Mouse (Mus musculus) neural tube, embryonic 15.5 days (tissue): ENCODE measurements at regions not wholly inside any gene's neighbourhood (a gene's known extent, or its start where the extent isn't known, plus 50 kb on each side); places are given as distances from the start of the nearest gene placed in this dataset.
"Not testable (repeated sequence)": the region's sequence is repeated elsewhere in the genome, so short reads cannot be mapped to it uniquely, and the experiment has no call there.

Experiments
- ATAC-seq: fragments of 200-750 bp; cut with Nextera tagmentation; 2 replicates; pipeline ENCODE4 v1.8.0; 2017; ENCODE audit warnings: mild to moderate bottlenecking, moderate TSS enrichment, moderate library complexity; ENCODE audit not compliant: low FRiP score
- H3K27ac ChIP-seq: fragments of 300-500 bp; sonication (generic); replicated peaks from 2 replicates; pipeline ENCODE4 v1.5.1; 2015; ENCODE audit warnings: mild to moderate bottlenecking, inconsistent platforms
- H3K27me3 ChIP-seq: fragments of 300-500 bp; sonication (generic); replicated peaks from 2 replicates; pipeline ENCODE4 v1.6.1; 2015; ENCODE audit warnings: inconsistent platforms
- H3K36me3 ChIP-seq: fragments of 300-500 bp; sonication (generic); 2 replicates; pipeline ENCODE4 v1.6.1; 2015; ENCODE audit warnings: inconsistent platforms
- H3K4me1 ChIP-seq: fragments of 300-500 bp; sonication (generic); 2 replicates; pipeline ENCODE4 v1.6.1; 2015; ENCODE audit warnings: inconsistent platforms
- H3K4me2 ChIP-seq: fragments of 300-500 bp; sonication (generic); 2 replicates; pipeline ENCODE4 v1.6.1; 2015; ENCODE audit warnings: inconsistent platforms, mild to moderate bottlenecking, moderate library complexity
- H3K4me3 ChIP-seq: fragments of 300-500 bp; sonication (generic); replicated peaks from 2 replicates; pipeline ENCODE4 v1.5.1; 2015; ENCODE audit warnings: mild to moderate bottlenecking, inconsistent platforms
- H3K9ac ChIP-seq: fragments of 300-500 bp; sonication (generic); replicated peaks from 2 replicates; pipeline ENCODE4 v1.6.1; 2015; ENCODE audit warnings: mild to moderate bottlenecking, inconsistent platforms
- H3K9me3 ChIP-seq: fragments of 300-500 bp; sonication (generic); replicated peaks from 2 replicates; pipeline ENCODE4 v1.6.1; 2016; ENCODE audit warnings: inconsistent platforms
- WGBS: fragments of 180-500 bp; shearing (Covaris S2); methylation state at CpG from one replicate; pipeline ENCODE4 v1.1.7; 2015; ENCODE audit warnings: mixed read lengths; 5-methylcytosine and 5-hydroxymethylcytosine counted together

DNA sequence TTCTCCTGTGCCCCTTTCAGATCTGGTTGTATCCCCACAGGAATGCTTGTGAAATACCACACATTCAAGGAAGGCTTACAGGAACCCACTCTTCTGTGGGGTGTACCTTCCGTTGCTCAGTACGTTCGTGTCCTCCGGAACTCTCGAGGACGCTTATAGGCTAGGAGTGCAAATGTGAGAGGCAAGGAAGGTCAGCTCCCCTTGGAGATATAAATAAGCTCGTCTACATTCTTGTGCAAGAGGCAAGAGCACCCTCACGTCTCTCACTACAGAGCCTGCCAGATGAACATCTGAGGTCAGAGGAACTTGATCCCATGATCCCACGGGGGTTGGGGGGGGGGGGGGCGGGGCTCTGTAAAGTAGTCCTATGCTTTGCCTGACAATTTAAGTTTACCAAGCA lies 382.0 kb upstream of the Arid1b start:
- Histone ChIP-seq H3K9me3 (no peaks in the 10 kb centered on the region), H3K4me3 (no peak overlapping the region), H3K4me1 (no peaks in the 10 kb centered on the region; the same call in 1 of the 2 replicates), H3K27ac (no peak overlapping the region), H3K27me3 (no peaks in the 10 kb centered on the region), H3K9ac (no peak overlapping the region), H3K4me2 (no peak overlapping the region), H3K36me3 (no peaks in the 10 kb centered on the region)
- ATAC-seq: no peak
- WGBS: 71% methylated on average over 10 of the region's 10 CpGs

DNA sequence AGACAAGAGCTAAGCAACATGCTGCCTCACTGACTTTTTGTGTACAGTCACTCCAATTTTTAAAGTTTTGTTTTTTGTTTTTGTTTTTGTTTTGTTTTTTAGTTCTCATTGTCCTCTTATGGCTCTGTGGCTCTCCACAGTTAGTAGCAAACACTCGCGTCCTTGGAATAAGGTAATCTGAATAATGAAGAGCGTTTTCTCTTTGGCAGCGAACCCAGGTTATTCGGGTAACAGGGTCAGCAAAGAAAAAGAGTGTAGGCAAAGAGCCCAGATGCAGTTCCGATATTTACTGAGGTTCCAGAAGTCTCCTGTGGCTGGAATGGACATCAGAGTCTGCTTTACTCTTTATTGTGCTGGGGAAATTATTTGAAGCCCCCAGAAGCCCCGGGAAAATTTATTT lies 381.4 kb upstream of the Arid1b start:
- Histone ChIP-seq H3K9ac (no peak overlapping the region), H3K4me2 (no peak overlapping the region), H3K27ac (no peak overlapping the region), H3K9me3 (no peaks in the 10 kb centered on the region), H3K36me3 (no peaks in the 10 kb centered on the region), H3K27me3 (no peaks in the 10 kb centered on the region), H3K4me3 (no peak overlapping the region), H3K4me1 (no peaks in the 10 kb centered on the region; the same call in 1 of the 2 replicates)
- no peak for ATAC-seq
- WGBS: 76% methylated on average over 7 of the region's 7 CpGs

DNA sequence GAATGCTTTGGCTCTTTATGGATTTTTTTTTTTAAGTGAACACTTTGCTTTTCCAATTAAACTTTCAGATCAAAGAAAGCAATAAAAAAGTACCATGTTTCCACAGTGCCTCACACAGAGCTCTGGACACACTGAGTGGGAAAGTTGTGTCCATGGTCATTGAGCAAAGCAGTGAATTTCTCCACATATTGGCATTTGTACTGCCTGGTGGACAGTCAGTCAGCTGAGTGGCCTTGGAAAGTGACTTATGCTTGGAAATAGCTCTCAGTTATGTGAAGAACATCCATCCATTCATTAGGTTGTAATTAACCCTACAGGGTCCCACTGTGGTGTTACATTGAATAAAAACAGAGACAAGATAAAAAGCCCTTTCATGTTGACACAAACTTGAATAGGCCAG lies 373.8 kb upstream of the Arid1b start:
- Histone ChIP-seq H3K27ac (no peak overlapping the region), H3K4me2 (no peak overlapping the region), H3K4me1 (no peaks in the 10 kb centered on the region), H3K36me3 (no peaks in the 10 kb centered on the region), H3K9ac (no peak overlapping the region), H3K9me3 (no peaks in the 10 kb centered on the region), H3K27me3 (no peaks in the 10 kb centered on the region), H3K4me3 (no peak overlapping the region)
- no peak for ATAC-seq

DNA sequence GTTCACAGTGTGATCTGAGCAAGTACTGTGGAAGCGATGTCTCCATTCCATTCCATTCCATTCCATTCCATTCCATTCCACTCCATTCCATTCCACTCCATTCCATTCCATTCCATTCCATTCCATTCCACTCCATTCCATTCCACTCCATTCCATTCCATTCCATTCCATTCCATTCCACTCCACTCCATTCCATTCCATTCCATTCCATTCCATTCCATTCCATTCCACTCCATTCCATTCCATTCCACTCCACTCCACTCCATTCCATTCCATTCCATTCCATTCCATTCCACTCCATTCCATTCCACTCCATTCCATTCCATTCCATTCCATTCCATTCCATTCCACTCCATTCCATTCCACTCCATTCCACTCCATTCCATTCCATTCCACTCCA lies 368.0 kb upstream of the Arid1b start:
- H3K27me3 ChIP-seq, ATAC-seq, H3K4me3 ChIP-seq, H3K9me3 ChIP-seq, H3K27ac ChIP-seq, H3K4me1 ChIP-seq, H3K4me2 ChIP-seq, H3K9ac ChIP-seq, H3K36me3 ChIP-seq: not testable (repeated sequence)
- 100% methylated on average over 1 of the region's 1 CpGs for WGBS

DNA sequence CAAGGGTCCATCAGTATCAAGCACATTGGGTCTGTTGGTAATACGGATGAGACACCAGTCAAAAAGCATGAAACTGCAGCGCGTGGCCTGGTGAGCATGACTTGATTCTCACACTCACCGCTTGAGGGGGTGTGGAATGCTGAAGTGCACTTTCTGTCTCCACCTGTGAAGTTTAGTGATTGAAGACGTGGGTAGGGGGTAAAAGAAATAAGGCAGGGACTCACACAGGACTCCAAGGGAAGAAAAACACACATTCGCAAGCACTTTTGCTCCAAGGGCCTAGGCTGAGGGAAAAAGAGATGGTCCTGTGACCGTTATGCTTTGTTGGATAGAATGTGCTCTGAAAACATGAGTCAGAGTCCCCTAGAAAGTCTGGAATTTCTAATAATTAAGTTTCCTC lies 366.6 kb upstream of the Arid1b start:
- 88% methylated on average over 7 of the region's 7 CpGs for WGBS
- H3K4me2 ChIP-seq: no peak overlapping the region
- no peak overlapping the region for H3K27ac ChIP-seq
- no peaks in the 10 kb centered on the region for H3K9me3 ChIP-seq
- no peaks in the 10 kb centered on the region for H3K27me3 ChIP-seq
- H3K9ac ChIP-seq: no peak overlapping the region
- no peaks in the 10 kb centered on the region for H3K4me1 ChIP-seq
- no peak overlapping the region for H3K4me3 ChIP-seq
- no peak for ATAC-seq
- no peaks in the 10 kb centered on the region for H3K36me3 ChIP-seq

DNA sequence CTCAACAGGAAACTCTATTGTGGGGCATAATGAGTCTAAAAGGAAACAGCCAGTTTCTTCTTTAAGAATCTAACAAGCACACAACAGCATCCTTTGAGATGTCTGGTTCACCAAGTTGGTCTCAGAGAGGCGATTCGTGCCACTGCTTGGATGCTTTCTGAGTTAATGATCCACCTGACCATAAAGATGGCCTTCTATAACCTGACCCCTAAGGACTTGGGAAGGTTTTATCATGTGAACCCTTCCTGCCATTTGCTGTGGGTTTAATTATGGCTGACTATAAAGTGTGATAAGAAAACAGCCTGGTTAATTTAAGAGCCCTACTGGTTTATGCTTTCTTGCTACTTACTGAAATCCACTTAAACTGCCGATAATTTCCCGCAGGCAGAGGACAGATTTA lies 363.0 kb upstream of the Arid1b start:
- Histone ChIP-seq H3K27ac (no peak overlapping the region), H3K27me3 (no peaks in the 10 kb centered on the region), H3K4me1 (no peaks in the 10 kb centered on the region), H3K4me2 (no peak overlapping the region), H3K36me3 (no peaks in the 10 kb centered on the region), H3K9ac (no peak overlapping the region), H3K4me3 (no peak overlapping the region), H3K9me3 (no peaks in the 10 kb centered on the region)
- no peak for ATAC-seq
- WGBS: 52% methylated on average over 4 of the region's 4 CpGs

DNA sequence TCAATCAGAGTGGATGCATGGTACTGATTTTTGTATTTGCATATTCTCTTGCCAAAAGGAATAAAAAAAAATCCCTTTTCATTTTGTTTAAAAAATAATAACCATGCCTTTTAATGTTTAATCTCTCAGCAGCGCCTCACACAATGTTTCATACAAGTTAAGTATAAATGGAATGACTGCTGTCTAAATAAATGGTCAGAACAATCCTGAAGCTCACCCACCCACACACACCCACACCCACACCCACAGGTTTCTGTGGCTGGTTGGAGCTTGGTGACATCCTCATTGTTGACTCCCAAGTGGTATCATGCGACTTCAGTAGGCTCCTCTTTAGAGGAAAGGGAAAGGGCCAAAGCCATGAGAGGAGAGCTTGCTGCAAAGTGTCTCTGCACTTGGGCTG lies 361.6 kb upstream of the Arid1b start:
- Histone ChIP-seq H3K4me1 (no peaks in the 10 kb centered on the region), H3K27ac (no peak overlapping the region), H3K9ac (no peak overlapping the region), H3K4me2 (no peak overlapping the region), H3K27me3 (no peaks in the 10 kb centered on the region), H3K4me3 (no peak overlapping the region), H3K36me3 (no peaks in the 10 kb centered on the region), H3K9me3 (no peaks in the 10 kb centered on the region)
- 92% methylated on average over 2 of the region's 2 CpGs for WGBS
- no peak for ATAC-seq

DNA sequence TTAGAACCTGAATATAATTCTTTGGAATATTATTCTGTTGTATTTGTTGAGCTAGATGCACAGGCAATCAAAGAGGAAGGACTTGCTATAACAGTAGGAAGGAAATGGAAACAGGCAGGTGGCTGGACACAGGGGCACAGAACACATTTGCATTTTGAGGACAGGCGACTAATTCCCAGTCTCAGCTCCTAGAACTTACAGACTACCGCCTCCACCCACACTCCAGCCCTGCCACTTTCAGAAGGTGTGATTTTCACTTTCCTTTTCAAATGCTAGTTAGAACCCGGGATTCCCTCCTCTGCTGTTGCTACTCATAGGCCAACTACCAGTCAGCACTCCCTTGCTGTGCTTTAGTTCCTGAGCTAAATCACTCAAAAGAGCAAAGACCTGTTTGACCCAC lies 360.4 kb upstream of the Arid1b start:
- no peak overlapping the region for H3K4me2 ChIP-seq
- H3K4me1 ChIP-seq: no peaks in the 10 kb centered on the region
- no peaks in the 10 kb centered on the region for H3K27me3 ChIP-seq
- H3K9ac ChIP-seq: no peak overlapping the region
- no peak overlapping the region for H3K4me3 ChIP-seq
- no peak overlapping the region for H3K27ac ChIP-seq
- no peak for ATAC-seq
- H3K36me3 ChIP-seq: no peaks in the 10 kb centered on the region
- H3K9me3 ChIP-seq: no peaks in the 10 kb centered on the region
- 57% methylated on average over 3 of the region's 3 CpGs for WGBS

DNA sequence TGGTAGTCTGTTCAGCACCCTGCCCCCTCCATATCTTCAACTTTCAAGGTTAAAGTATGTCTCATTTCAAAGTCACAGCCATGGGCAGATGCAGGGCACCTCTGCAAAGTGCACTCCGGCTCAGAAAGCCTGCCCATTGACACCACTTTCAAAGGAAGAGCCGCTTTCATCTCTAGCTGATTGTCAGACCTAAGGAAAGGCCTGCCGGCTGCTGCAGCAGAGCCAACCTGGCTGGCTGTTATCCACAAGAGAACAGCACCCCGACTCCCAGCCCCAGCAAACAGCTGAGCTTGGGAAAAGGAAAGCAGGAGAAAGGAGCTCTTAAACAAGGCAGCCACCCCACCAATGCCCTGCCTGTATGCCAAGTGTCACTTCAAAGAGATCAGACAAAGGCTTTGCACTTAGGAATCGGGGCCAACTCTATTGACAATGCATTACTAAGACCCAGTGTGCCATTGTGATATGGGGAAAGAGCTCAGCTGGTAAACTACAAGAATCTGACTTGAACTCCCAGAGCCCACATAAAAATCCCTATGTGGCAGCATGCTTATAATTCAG lies 357.3 kb upstream of the Arid1b start:
- H3K4me1 ChIP-seq: no peaks in the 10 kb centered on the region
- no peaks in the 10 kb centered on the region for H3K9me3 ChIP-seq
- 29% methylated on average over 5 of the region's 5 CpGs for WGBS
- no peaks in the 10 kb centered on the region for H3K27me3 ChIP-seq
- ATAC-seq: no peak
- no peak overlapping the region for H3K4me2 ChIP-seq
- no peak overlapping the region for H3K4me3 ChIP-seq
- H3K36me3 ChIP-seq: no peaks in the 10 kb centered on the region
- no peak overlapping the region for H3K27ac ChIP-seq
- no peak overlapping the region for H3K9ac ChIP-seq

DNA sequence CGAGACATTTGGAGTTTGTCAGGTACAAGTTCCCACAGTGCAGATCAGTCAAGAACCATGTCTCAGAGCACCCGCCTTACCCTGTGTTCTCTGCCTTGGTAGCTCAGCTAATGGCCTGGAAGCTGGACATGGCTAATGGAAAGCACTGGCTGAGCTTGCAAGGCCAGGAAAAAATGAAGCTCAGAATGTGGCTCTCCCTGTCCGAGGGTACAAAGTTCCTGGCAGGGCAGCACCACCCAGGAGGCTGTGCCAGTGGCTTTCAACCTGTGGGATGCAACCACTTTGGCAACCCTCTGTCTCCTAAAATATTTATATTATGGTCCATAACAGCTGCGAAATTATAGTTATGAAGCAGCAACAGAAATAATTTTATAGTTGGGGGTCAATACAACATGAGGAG lies 354.6 kb upstream of the Arid1b start:
- Histone ChIP-seq H3K4me1 (no peaks in the 10 kb centered on the region), H3K27me3 (no peaks in the 10 kb centered on the region), H3K4me3 (no peak overlapping the region), H3K36me3 (no peaks in the 10 kb centered on the region), H3K4me2 (no peak overlapping the region), H3K27ac (no peak overlapping the region), H3K9ac (no peak overlapping the region), H3K9me3 (no peaks in the 10 kb centered on the region)
- 93% methylated on average over 4 of the region's 4 CpGs for WGBS
- no peak for ATAC-seq

DNA sequence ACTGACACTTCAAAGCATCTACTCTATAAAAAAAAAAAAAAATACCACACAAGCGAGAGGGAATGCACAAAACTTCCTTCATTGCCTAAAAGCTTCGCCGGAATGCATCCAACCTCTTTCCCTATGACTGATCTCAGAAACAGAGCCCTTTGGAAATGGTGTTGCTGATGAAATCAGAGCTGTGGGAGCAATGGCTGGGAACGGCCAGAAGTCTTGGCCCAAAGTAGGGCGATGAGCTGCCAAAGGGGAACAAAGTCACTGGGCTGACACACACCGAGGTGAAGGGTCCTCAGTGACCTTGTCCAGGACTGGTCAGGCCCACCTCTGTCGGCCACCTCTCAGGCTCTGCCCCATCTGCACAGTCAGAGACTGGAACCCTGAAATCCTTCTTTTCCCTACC lies 353.6 kb upstream of the Arid1b start:
- H3K4me1 ChIP-seq: no peaks in the 10 kb centered on the region
- H3K36me3 ChIP-seq: no peaks in the 10 kb centered on the region
- 88% methylated on average over 7 of the region's 7 CpGs for WGBS
- H3K27me3 ChIP-seq: no peaks in the 10 kb centered on the region
- ATAC-seq: no peak
- H3K4me2 ChIP-seq: no peak overlapping the region
- H3K4me3 ChIP-seq: no peak overlapping the region
- H3K27ac ChIP-seq: no peak overlapping the region
- no peaks in the 10 kb centered on the region for H3K9me3 ChIP-seq
- H3K9ac ChIP-seq: no peak overlapping the region

DNA sequence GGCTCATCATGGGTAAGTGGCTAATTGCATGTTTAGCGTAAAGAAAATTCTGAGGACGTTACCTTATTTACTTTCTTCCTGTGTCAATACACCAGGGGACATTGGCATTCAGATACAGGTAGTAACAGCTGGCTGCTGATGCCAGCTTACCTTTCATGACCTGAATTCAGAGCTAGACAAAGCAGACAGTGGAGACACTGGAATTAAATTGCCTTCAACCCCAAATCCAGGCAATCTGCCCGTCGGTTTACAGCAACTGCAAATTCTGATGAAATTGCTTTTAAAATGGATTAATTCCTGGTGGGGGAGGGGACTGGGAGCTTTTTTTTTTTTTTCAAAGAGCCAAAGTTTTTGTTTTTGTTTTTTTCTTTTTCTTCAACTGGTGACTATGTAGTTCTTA lies 353.0 kb upstream of the Arid1b start:
- Histone ChIP-seq H3K4me2 (no peak overlapping the region), H3K4me1 (no peaks in the 10 kb centered on the region), H3K27me3 (no peaks in the 10 kb centered on the region), H3K9ac (no peak overlapping the region), H3K36me3 (no peaks in the 10 kb centered on the region), H3K4me3 (no peak overlapping the region), H3K27ac (no peak overlapping the region), H3K9me3 (no peaks in the 10 kb centered on the region)
- no peak for ATAC-seq
- WGBS: 67% methylated on average over 4 of the region's 4 CpGs

DNA sequence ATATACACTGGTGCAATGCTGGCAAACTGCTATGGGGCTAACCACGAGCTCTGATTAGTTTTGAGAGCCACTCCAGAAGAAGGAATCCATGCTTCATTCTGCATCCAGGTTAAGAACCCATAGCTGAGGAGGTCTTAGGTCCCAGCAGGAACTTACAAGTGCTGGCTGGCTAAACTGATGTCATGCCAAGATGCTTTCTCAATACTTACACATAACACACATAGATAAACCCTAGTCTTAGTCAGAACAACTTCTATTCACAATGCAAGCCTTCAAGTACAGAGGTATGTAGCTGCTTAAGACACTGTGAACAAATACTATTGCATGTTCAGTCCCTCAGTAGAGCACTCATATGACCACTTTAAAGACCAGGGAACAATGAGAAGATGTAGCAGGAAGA lies 352.1 kb upstream of the Arid1b start:
- H3K4me3 ChIP-seq: no peak overlapping the region
- WGBS: 71% methylated on average over 1 of the region's 1 CpGs
- H3K36me3 ChIP-seq: no peaks in the 10 kb centered on the region
- no peak overlapping the region for H3K27ac ChIP-seq
- H3K27me3 ChIP-seq: no peaks in the 10 kb centered on the region
- no peak overlapping the region for H3K4me2 ChIP-seq
- H3K4me1 ChIP-seq: no peaks in the 10 kb centered on the region
- ATAC-seq: no peak
- H3K9ac ChIP-seq: no peak overlapping the region
- H3K9me3 ChIP-seq: no peaks in the 10 kb centered on the region
